13 mouse cellular contexts compared by ENCODE assay signal in genomic region chr6:39551981-39552636, GRCm38 (mm10). TPM values are rescaled to one million over a fixed set of nuclear protein-coding genes. Genes with fewer than 3 reads are reported as not detected.
A peak's percentile ranks its signal among the peaks of the same experiment; 100 is the strongest.
DNase-seq lines count a peak whose midpoint lies in the region; TF ChIP-seq lines count a peak whose summit lies in the region.
"Had no signal": no experiment of that assay in that cellular context is flagged by ENCODE, and none has a peak within 500 bp of the region (broad histone marks: within the 10 kb centered on the region; RNA-seq: fewer than 3 reads in every experiment).

No protein-coding gene starts in this region.

- no peaks in the 10 kb centered on the region for H3K27me3 ChIP-seq in ES-Bruce4 (ENCODE audit: control insufficient read depth, insufficient read depth, low read length, poor library complexity, severe bottlenecking)
- H3K27me3 ChIP-seq in limb, embryonic 10.5 days (ENCODE audit: low read depth, poor library complexity, severe bottlenecking): no peaks in the 10 kb centered on the region
- H3K27me3 ChIP-seq: hindbrain, embryonic 15.5 days; limb, embryonic 13.5 days had no signal

- no peak for TF ChIP-seq CTCF in layer of hippocampus, adult 2 months (conservative IDR thresholded peaks at IDR 0.05)
- no peak for TF ChIP-seq CTCF in ES-Bruce4 (IDR thresholded peaks at IDR 0.05; ENCODE audit: low read depth, low read length)

- H3K36me3 ChIP-seq in ES-Bruce4 (ENCODE audit: control insufficient read depth, insufficient read depth, low read length, poor library complexity, severe bottlenecking): no peaks in the 10 kb centered on the region
- peaks cover 66% of the 10 kb centered on the region for H3K36me3 ChIP-seq in limb, embryonic 10.5 days
- H3K36me3 ChIP-seq: hindbrain, embryonic 15.5 days had no signal

- DNase-seq in gastrocnemius, postnatal 14 days: peak; percentile 35
- no peak for DNase-seq in gastrocnemius, postnatal 4 days (ENCODE audit: low spot score in 2 of 2)
- no peak for DNase-seq in layer of hippocampus, adult 2 months (ENCODE audit: low spot score in 2 of 2)
- no peak for DNase-seq in layer of hippocampus, postnatal 10 days (ENCODE audit: low spot score in 2 of 2)
- no peak for DNase-seq in limb, embryonic 10.5 days (ENCODE audit: low spot score)
- no peak for DNase-seq in right cerebral cortex, postnatal 36 days (ENCODE audit: low spot score in 2 of 2)
- no peak for DNase-seq in lung, postnatal 36 days
- DNase-seq: cerebellum, adult 9-10 months; layer of hippocampus, adult 9-11 months had no signal

- 71% methylated on average over 8 of the region's 8 CpGs for WGBS in limb, embryonic 10.5 days

- intact Hi-C loops in gastrocnemius, postnatal 14 days (cut with DNase I; ENCODE audit: low total_unique reads): no loop called here

- peaks cover 8% of the 10 kb centered on the region for H3K4me1 ChIP-seq in ES-Bruce4 (ENCODE audit: control insufficient read depth, insufficient read depth, low read length)
- peaks cover 37% of the 10 kb centered on the region for H3K4me1 ChIP-seq in limb, embryonic 10.5 days

- no peak overlapping the region for H3K9ac ChIP-seq in ES-Bruce4 (ENCODE audit: low read depth, poor library complexity, severe bottlenecking)
- H3K9ac ChIP-seq: hindbrain, embryonic 15.5 days; limb, embryonic 13.5 days had no signal

- TF ChIP-seq POLR2A in ES-Bruce4 (IDR thresholded peaks at IDR 0.05; ENCODE audit: insufficient read depth, low read length): no peak

- TF ChIP-seq EP300 in ES-Bruce4 (IDR thresholded peaks at IDR 0.05; ENCODE audit: insufficient read depth, low read depth, low read length): 0 out of 2 replicates have a peak, but pooled peaks have one; percentile 7

- peak overlapping the region; percentile 28; the same call in 1 of the 2 replicates for H3K27ac ChIP-seq in layer of hippocampus, adult 2 months
- H3K27ac ChIP-seq in ES-Bruce4 (ENCODE audit: insufficient read depth, low read length): no peak overlapping the region
- 0 out of 2 replicates have a peak overlapping the region, but pooled peaks have one; percentile 3 for H3K27ac ChIP-seq in limb, embryonic 10.5 days
- H3K27ac ChIP-seq: hindbrain, embryonic 15.5 days; limb, embryonic 13.5 days had no signal

- no peaks in the 10 kb centered on the region for H3K9me3 ChIP-seq in ES-Bruce4 (replicated peaks; ENCODE audit: control insufficient read depth, insufficient read depth, low read length, poor library complexity, severe bottlenecking)
- H3K9me3 ChIP-seq in limb, embryonic 10.5 days (replicated peaks): no peaks in the 10 kb centered on the region; the same call in 1 of the 2 replicates
- H3K9me3 ChIP-seq: hindbrain, embryonic 15.5 days; limb, embryonic 13.5 days had no signal

- H3K4me3 ChIP-seq in layer of hippocampus, adult 2 months: no peak overlapping the region
- H3K4me3 ChIP-seq in ES-Bruce4 (ENCODE audit: low read depth, low read length): no peak overlapping the region
- H3K4me3 ChIP-seq in limb, embryonic 10.5 days: no peak overlapping the region
- H3K4me3 ChIP-seq: hindbrain, embryonic 15.5 days; limb, embryonic 13.5 days had no signal

RNA-seq across cellular contexts. Expression of gene Dennd2a, which starts 5.6 kb away (rescaled TPM):
- total RNA-seq in gastrocnemius, postnatal 14 days (2021): 10 to 100 TPM in 1 of 2 experiments, 1 to 10 TPM in 1; 8.2 to 10.9 TPM
- total RNA-seq in gastrocnemius, postnatal 4 days (2021): 10 to 100 TPM; 32.5 to 34.9 TPM
- total RNA-seq in layer of hippocampus, adult 2 months (2021): 10 to 100 TPM; 37.0 to 38.2 TPM
- total RNA-seq in layer of hippocampus, postnatal 10 days (2021): 10 to 100 TPM; 33.3 to 33.6 TPM
- 27.5 and 29.8 TPM in 2 replicates for polyA plus RNA-seq in ES-Bruce4 (2011; ENCODE audit: insufficient read depth, insufficient read length, low read depth, missing spikeins)
- polyA plus RNA-seq in limb, embryonic 10.5 days (2016; fragmentation: Nextera tagmentation; extraction: Ambion mirVana): 33.9 and 40.7 TPM in 2 replicates

RNA-seq across cellular contexts. Expression of gene Adck2, which starts 21.6 kb away (rescaled TPM):
- total RNA-seq in gastrocnemius, postnatal 14 days (2021): 1 to 10 TPM; 7.0 to 7.7 TPM
- 10 to 100 TPM; 15.9 to 18.3 TPM for total RNA-seq in gastrocnemius, postnatal 4 days (2021)
- 10 to 100 TPM; 27.5 to 32.0 TPM for total RNA-seq in layer of hippocampus, adult 2 months (2021)
- 10 to 100 TPM; 26.4 to 28.1 TPM for total RNA-seq in layer of hippocampus, postnatal 10 days (2021)
- polyA plus RNA-seq in ES-Bruce4 (2011; ENCODE audit: insufficient read depth, insufficient read length, low read depth, missing spikeins): 5.5 and 11.6 TPM in 2 replicates
- polyA plus RNA-seq in limb, embryonic 10.5 days (2016; fragmentation: Nextera tagmentation; extraction: Ambion mirVana): 17.3 and 25.6 TPM in 2 replicates

RNA-seq across cellular contexts. Expression of gene Gm42420, which starts 33.4 kb away (rescaled TPM):
- total RNA-seq in gastrocnemius, postnatal 14 days (2021): not detected
- total RNA-seq in gastrocnemius, postnatal 4 days (2021): not detected
- total RNA-seq in layer of hippocampus, adult 2 months (2021): not detected
- not detected for total RNA-seq in layer of hippocampus, postnatal 10 days (2021)
- polyA plus RNA-seq in ES-Bruce4 (2011; ENCODE audit: insufficient read depth, insufficient read length, low read depth, missing spikeins): not detected in 2 replicates
- 0.79 and 1.7 TPM in 2 replicates for polyA plus RNA-seq in limb, embryonic 10.5 days (2016; fragmentation: Nextera tagmentation; extraction: Ambion mirVana)
- total RNA-seq: ES-E14 had no signal

RNA-seq across cellular contexts. Expression of gene Ndufb2, which starts 40.3 kb away (rescaled TPM):
- total RNA-seq in gastrocnemius, postnatal 14 days (2021): 100 to 1,000 TPM; 321 to 366 TPM
- total RNA-seq in gastrocnemius, postnatal 4 days (2021): 100 to 1,000 TPM; 194 to 203 TPM
- 100 to 1,000 TPM; 167 to 192 TPM for total RNA-seq in layer of hippocampus, adult 2 months (2021)
- 100 to 1,000 TPM; 183 to 201 TPM for total RNA-seq in layer of hippocampus, postnatal 10 days (2021)
- 103 and 112 TPM in 2 replicates for polyA plus RNA-seq in ES-Bruce4 (2011; ENCODE audit: insufficient read depth, insufficient read length, low read depth, missing spikeins)
- polyA plus RNA-seq in limb, embryonic 10.5 days (2016; fragmentation: Nextera tagmentation; extraction: Ambion mirVana): 290 and 296 TPM in 2 replicates
